Mouse (Mus musculus) embryonic facial prominence, embryonic 15.5 days (tissue): ENCODE data around the gene Serping1. TPM values are rescaled to one million over a fixed set of nuclear protein-coding genes. Genes with fewer than 3 reads are reported as not detected.

ENCODE experiments used
- ATAC-seq: fragments of 200-750 bp; cut with Nextera tagmentation; 2 replicates; pipeline ENCODE4 v1.8.0; 2017; ENCODE audit warnings: low read depth, moderate TSS enrichment; ENCODE audit not compliant: insufficient number of reproducible peaks, low FRiP score, low TSS enrichment
- H3K27ac ChIP-seq: fragments of 300-500 bp; sonication (generic); replicated peaks from 2 replicates; pipeline ENCODE4 v1.5.1; 2015; ENCODE audit warnings: mild to moderate bottlenecking, inconsistent platforms
- H3K27me3 ChIP-seq: fragments of 300-500 bp; sonication (generic); 2 replicates; pipeline ENCODE4 v1.6.1; 2015; ENCODE audit warnings: inconsistent platforms
- H3K36me3 ChIP-seq: fragments of 300-500 bp; sonication (generic); 2 replicates; pipeline ENCODE4 v1.6.1; 2015; ENCODE audit warnings: mild to moderate bottlenecking, inconsistent platforms
- H3K4me1 ChIP-seq: fragments of 300-500 bp; sonication (generic); 2 replicates; pipeline ENCODE4 v1.6.1; 2015; ENCODE audit warnings: inconsistent platforms
- H3K4me2 ChIP-seq: fragments of 300-500 bp; sonication (generic); replicated peaks from 2 replicates; pipeline ENCODE4 v1.6.1; 2015; ENCODE audit warnings: mild to moderate bottlenecking, inconsistent platforms
- H3K4me3 ChIP-seq: fragments of 300-500 bp; sonication (generic); replicated peaks from 2 replicates; pipeline ENCODE4 v1.5.1; 2015; ENCODE audit warnings: mild to moderate bottlenecking, inconsistent platforms
- H3K9ac ChIP-seq: fragments of 300-500 bp; sonication (generic); 2 replicates; pipeline ENCODE4 v1.6.1; 2015; ENCODE audit warnings: inconsistent platforms
- H3K9me3 ChIP-seq: fragments of 300-500 bp; sonication (generic); replicated peaks from 2 replicates; pipeline ENCODE4 v1.6.1; 2016; ENCODE audit warnings: inconsistent platforms
- WGBS: fragments of 180-500 bp; shearing (Covaris S2); methylation state at CpG from one replicate; pipeline ENCODE4 v1.1.7; 2015; 5-methylcytosine and 5-hydroxymethylcytosine counted together
- polyA plus RNA-seq: library from polyadenylated mRNA; unstranded; fragments of >200 nt; fragmentation: Nextera tagmentation; extraction: Ambion mirVana; gene quantifications from 2 replicates; pipeline ENCODE4 v1.2.1, GENCODE M21; 2015

Serping1 gene
- polyA plus RNA-seq, 1 experiment from 2014 or later = 48.0 TPM

- Histone ChIP-seq H3K4me2 (no peak overlapping the region), H3K9me3 (no peaks in the 10 kb centered on the region), H3K4me3 (no peak overlapping the region), H3K4me1 (no peaks in the 10 kb centered on the region), H3K36me3 (no peaks in the 10 kb centered on the region), H3K27me3 (no peaks in the 10 kb centered on the region), H3K9ac (no peak overlapping the region), H3K27ac (no peak overlapping the region)
- ATAC-seq = no peak
- WGBS = 0% methylated on average over 2 of the region's 2 CpGs
Measured at GRCm38 (mm10) chr2:84758542-84759127, 16.6 kb downstream of the Serping1 start.

DNA sequence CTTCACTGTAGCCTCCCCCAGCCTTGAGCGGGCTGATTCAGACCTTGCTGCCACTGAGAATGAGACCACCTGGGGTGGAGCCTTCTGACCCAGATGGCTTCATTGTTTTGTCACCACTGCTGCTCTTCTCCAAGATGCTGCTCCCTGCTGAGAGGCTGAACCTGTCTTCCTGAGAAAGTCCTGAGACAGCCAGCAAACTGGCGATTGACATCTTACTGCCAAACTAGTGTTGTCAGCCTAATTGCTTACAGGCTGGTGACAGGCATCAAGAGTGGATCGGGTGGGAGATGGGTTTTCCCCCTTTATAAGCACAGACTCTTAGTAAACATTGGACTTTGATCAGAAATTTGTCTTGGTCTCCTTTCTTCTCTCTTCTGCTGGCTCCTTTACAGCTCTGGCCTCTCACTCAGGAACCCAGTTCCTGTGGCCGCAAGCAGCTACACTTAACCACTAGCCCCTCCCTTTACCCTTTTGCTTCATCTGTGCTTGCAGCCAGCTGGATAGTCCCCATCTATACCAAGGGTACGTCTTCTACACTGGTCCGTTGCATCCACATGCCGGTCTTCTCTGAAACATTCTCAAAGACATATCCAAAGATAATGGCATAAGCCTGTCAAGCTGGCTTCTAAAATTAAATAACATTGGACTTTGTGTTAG lies 18.1 kb downstream of the Serping1 start:
- H3K27ac ChIP-seq = no peak overlapping the region
- H3K27me3 ChIP-seq = no peaks in the 10 kb centered on the region
- WGBS = 52% methylated on average over 7 of the region's 7 CpGs
- H3K4me2 ChIP-seq = no peak overlapping the region
- ATAC-seq = no peak
- H3K9ac ChIP-seq = no peak overlapping the region
- no peak overlapping the region for H3K4me3 ChIP-seq
- no peaks in the 10 kb centered on the region for H3K9me3 ChIP-seq
- no peaks in the 10 kb centered on the region for H3K36me3 ChIP-seq
- no peaks in the 10 kb centered on the region for H3K4me1 ChIP-seq

DNA sequence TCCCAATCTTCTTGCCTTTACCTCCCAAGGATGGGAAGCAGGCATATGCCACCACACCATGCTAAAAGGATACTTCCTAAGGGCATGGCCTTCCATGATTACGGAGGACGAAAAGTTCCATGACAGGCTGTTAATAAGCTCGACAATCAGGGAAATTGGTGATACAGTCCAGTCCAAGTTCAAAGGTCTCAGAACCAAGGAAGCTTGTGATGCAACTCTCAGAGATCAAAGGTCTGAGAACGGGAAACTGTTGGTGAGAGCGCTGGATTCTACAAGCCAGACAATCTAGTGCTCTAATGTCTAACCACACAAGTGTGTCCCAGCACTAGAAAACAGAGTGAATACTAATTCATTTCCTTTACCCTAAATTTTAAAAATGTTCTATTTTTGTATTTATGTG lies 19.0 kb downstream of the Serping1 start:
- Histone ChIP-seq H3K27ac (no peak overlapping the region), H3K9me3 (no peaks in the 10 kb centered on the region), H3K4me1 (no peaks in the 10 kb centered on the region), H3K27me3 (no peaks in the 10 kb centered on the region), H3K4me3 (no peak overlapping the region), H3K4me2 (no peak overlapping the region), H3K9ac (no peak overlapping the region), H3K36me3 (no peaks in the 10 kb centered on the region)
- 62% methylated on average over 5 of the region's 5 CpGs for WGBS
- no peak for ATAC-seq

DNA sequence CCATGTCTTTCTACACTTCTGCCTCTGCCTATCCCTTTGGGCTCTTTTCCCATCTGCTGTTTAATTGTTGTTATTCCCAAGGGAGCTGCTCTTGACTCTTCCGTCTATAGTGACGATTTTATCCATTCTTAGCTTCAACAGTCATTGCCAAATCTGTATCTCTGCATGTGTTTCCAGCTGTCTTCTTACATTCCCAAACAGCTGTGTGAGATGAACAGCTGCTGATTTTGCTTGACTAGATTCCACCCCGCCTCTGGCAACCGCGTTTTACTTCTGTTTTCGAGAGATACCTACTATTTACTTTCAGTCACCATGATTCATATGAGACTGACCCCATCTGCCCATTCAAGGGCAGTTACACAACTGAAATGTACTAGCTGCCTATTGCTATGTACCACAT lies 25.1 kb downstream of the Serping1 start:
- no peak for ATAC-seq
- H3K27me3 ChIP-seq = no peaks in the 10 kb centered on the region
- no peaks in the 10 kb centered on the region for H3K4me1 ChIP-seq
- H3K27ac ChIP-seq = no peak overlapping the region
- no peak overlapping the region for H3K4me3 ChIP-seq
- no peaks in the 10 kb centered on the region for H3K36me3 ChIP-seq
- no peak overlapping the region for H3K4me2 ChIP-seq
- H3K9me3 ChIP-seq = no peaks in the 10 kb centered on the region
- H3K9ac ChIP-seq = no peak overlapping the region
- WGBS = 57% methylated on average over 6 of the region's 6 CpGs

- Histone ChIP-seq H3K4me2 (peak overlapping the region; percentile 85), H3K27ac (peak overlapping the region; percentile 99), H3K36me3 (0 out of 2 replicates have a peak, but pooled peaks cover 5% of the 10 kb centered on the region), H3K9me3 (no peaks in the 10 kb centered on the region), H3K9ac (peak overlapping the region; percentile 21; the same call in 1 of the 2 replicates), H3K4me3 (peak overlapping the region; percentile 91), H3K4me1 (peaks cover 43% of the 10 kb centered on the region), H3K27me3 (no peaks in the 10 kb centered on the region)
- under 1% methylated on average over 10 of the region's 10 CpGs for WGBS
- ATAC-seq = peak; percentile 51
Measured at GRCm38 (mm10) chr2:84744126-84744525, 31.1 kb downstream of the Serping1 start.

DNA sequence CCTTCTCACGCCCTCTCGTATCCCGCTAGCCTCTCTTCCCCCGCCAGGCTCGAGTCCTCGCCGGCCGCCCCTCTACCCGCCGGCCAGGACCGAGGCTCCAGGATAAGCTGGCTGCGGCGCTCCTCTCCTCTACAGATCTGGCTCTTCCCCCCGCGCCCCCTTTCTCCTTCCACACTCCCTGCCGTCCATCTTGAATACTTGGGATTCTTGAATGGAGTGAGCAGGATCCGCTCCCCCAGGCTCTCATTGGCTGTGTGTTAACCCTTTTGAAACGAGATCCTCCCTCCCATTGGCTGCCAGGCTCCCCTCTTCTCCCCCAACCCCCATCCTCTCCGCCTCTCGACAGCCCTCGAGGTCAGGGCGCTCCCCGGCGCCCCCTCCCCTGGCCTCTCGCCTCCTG lies 31.7 kb downstream of the Serping1 start, which contains the start of gene Gm19426:
Gene Gm19426 (minus strand): TSS at position 95 of the 400 bp plus-strand sequence.
- peak within 1 kb of the TSS; percentile 99 for H3K27ac ChIP-seq
- no peaks in the 10 kb centered on the region for H3K27me3 ChIP-seq
- peaks cover 48% of the 10 kb centered on the region for H3K4me1 ChIP-seq
- H3K36me3 ChIP-seq = 0 out of 2 replicates have a peak, but pooled peaks cover 5% of the 10 kb centered on the region
- ATAC-seq = peak; percentile 92
- H3K9me3 ChIP-seq = no peaks in the 10 kb centered on the region
- peak within 1 kb of the TSS; percentile 85 for H3K4me2 ChIP-seq
- under 1% methylated on average over 23 of the region's 25 CpGs for WGBS
- H3K4me3 ChIP-seq = peak within 1 kb of the TSS; percentile 91
- H3K9ac ChIP-seq = peak within 1 kb of the TSS; percentile 98

DNA sequence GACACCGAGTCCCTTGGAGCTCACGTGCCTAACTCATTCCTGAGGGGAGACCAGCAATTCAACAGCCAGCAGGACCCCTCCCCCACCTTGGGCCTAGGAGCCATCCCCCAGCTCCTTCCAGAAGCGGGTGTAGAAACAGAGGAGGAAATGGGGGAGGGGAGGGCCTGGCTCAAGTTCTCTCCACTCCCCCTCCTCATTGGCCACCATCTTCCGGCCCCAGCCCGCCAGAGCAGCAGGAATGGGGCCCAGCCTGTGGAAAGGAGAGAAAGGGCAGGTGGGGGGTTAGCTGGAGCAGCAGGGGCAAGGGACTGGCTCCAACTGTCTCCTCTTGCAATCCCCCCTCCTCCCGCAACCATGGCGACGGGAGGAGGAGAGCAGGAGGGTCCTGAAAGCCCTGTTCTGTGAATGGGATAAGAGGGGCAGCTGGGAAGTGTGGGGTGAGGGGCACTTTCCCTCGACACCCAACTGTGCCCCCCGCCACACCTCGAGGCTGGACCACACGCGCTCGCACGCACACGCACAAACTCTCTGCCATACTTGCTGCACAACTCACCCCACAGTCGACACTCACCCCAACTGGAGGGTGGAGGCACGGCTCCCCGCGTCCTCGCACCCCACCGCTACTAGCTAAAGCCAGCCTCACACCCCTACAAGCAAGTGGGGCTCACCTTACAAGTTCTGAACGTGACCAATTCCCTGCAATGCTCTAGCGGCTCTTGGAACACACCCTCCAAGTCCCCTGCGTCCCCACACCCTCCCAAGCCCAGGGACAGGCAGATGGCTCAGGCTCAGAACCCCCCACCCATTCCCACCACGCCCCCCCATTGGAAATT lies 32.6 kb downstream of the Serping1 start:
- H3K9ac ChIP-seq = peak overlapping the region; percentile 98
- no peaks in the 10 kb centered on the region for H3K9me3 ChIP-seq
- 0 out of 2 replicates have a peak, but pooled peaks cover 5% of the 10 kb centered on the region for H3K36me3 ChIP-seq
- WGBS = 1% methylated on average over 25 of the region's 26 CpGs
- peaks cover 57% of the 10 kb centered on the region for H3K4me1 ChIP-seq
- H3K4me3 ChIP-seq = peak overlapping the region; percentile 91
- peak overlapping the region; percentile 99 for H3K27ac ChIP-seq
- no peaks in the 10 kb centered on the region for H3K27me3 ChIP-seq
- ATAC-seq = peak; percentile 61
- peak overlapping the region; percentile 85 for H3K4me2 ChIP-seq

DNA sequence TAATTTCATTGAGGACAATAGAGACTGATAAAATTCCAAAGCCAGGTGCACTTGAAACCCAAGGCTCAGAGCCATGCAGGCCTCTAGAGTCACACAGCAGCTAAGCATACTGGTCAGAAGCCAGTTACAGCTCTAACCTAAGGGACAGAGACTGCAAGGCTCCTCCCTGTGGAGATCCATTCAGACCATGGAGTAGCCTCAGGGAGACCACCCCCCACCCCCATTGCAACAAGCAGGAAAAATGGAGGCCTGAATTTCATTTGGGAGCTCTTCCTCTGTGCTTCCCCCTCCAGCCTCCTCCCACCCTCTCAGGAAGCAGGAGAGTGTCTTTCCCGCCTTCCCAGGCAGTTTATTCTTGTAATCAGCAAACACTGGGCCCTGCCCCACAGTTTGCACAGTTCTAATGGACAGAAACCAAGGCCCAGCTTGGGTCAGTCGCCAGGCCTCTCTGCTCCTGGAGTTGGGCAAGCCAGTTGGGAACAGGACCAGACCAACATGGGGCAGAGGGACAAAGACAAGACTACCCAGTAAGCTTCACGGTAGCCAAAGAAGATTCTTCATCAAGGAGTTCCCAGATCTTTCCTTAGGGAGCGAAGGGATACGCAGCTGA lies 33.3 kb downstream of the Serping1 start:
- H3K4me1 ChIP-seq = peaks cover 64% of the 10 kb centered on the region
- 6% methylated on average over 5 of the region's 5 CpGs for WGBS
- no peak for ATAC-seq

DNA sequence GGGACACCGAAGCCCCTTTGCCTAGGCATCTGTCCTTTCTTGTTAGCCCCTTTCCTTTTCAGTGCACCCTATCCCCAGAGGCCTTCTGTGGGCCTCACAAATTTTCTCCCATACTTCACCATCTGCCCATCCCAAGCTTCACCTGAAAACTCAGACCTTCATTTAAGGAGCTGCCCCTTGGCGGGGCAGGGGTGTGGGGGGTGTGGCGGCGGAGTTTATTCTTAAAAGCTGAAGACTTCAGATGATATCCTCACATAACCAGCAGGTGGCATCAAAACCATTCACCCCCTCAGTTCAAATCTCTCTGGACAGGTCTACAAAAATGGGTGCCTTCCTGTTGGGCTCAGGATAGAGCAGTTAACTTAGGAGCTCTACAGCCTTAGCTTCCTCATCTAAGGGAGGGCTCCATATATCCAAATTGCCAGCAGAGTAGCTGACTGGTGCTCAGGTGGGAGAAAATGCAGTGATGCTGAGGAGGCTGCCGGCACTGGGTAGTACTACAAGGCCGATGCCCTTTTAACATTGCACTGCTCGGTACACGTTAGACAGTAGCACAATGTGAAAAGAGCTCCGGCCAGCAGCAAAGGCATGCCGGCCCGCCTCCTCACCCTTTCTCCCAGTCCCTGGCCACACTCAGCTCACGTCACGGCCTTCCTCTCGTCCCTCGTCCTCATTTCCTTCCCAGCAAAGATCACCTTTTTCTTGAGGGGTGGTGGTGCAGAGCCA lies 34.5 kb downstream of the Serping1 start:
- Histone ChIP-seq H3K27me3 (no peaks in the 10 kb centered on the region), H3K4me1 (peaks cover 76% of the 10 kb centered on the region), H3K4me3 (0 out of 2 replicates have a peak overlapping the region, but pooled peaks have one; percentile 6), H3K4me2 (peak overlapping the region; percentile 85; the same call in 1 of the 2 replicates), H3K9me3 (no peaks in the 10 kb centered on the region), H3K9ac (no peak overlapping the region), H3K27ac (peak overlapping the region; percentile 99; the same call in 1 of the 2 replicates), H3K36me3 (0 out of 2 replicates have a peak, but pooled peaks cover 5% of the 10 kb centered on the region)
- 74% methylated on average over 15 of the region's 15 CpGs for WGBS
- no peak for ATAC-seq

More for the DNA sequence above, 33.3 kb downstream of the Serping1 start:
- Histone ChIP-seq H3K9me3 (no peaks in the 10 kb centered on the region), H3K4me3 (peak overlapping the region; percentile 91), H3K36me3 (0 out of 2 replicates have a peak, but pooled peaks cover 5% of the 10 kb centered on the region), H3K27me3 (no peaks in the 10 kb centered on the region), H3K9ac (peak overlapping the region; percentile 98), H3K27ac (peak overlapping the region; percentile 99), H3K4me2 (peak overlapping the region; percentile 85)

DNA sequence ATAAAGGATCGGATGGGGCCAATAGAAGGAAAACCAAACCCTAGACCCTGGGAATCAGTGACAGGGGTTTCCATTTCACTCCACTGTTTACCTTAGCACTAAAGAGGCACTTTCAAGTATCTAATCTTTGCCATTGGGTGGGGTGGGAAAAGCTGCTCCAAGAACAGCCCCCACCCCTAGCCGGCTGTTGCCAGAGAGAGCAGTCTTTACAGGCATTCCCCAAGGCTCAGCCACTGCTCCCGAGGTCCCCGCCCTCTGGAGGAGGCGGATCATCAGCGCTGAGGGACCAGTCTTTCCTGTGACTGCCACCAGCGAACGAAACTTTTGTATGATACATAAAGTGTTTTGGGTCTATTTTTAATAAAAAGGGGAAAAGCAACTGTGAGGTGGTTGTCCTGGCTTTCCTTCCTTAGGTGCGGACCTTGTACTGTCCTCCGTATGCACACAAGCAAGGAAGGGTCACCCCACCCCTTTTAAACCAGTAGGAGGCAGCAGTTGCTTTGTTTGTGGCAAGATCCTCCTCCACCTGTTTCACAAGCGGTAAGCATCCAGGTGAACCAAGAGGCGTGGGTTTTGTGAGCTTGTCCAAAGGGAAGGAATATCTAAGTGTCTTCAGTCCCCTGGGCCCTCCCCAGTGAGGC lies 36.9 kb downstream of the Serping1 start:
- Histone ChIP-seq H3K9me3 (no peaks in the 10 kb centered on the region), H3K27me3 (no peaks in the 10 kb centered on the region), H3K9ac (no peak overlapping the region), H3K4me3 (peak overlapping the region; percentile 14), H3K36me3 (0 out of 2 replicates have a peak, but pooled peaks cover 5% of the 10 kb centered on the region), H3K4me2 (peak overlapping the region; percentile 44), H3K4me1 (peaks cover 92% of the 10 kb centered on the region), H3K27ac (peak overlapping the region; percentile 12)
- ATAC-seq = no peak
- WGBS = under 1% methylated on average over 12 of the region's 12 CpGs
